Mouse (Mus musculus): ENCODE results near the gene Fbln1. TPM values are rescaled to one million over a fixed set of nuclear protein-coding genes. Genes with fewer than 3 reads are reported as not detected.

Gene Fbln1
- polyA plus RNA-seq, 1 experiment = 11.9 TPM

GRCm38 (mm10) chr15:85204383-85204782 is 1.4 kb upstream of the Fbln1 start:
- DNase-seq (ENCODE audit: extremely low spot score in 1 of 2, low spot score in 1 of 2) = no peak

GRCm38 (mm10) chr15:85206703-85207075 is 940 bp downstream of the Fbln1 start:
- no peak for DNase-seq (ENCODE audit: extremely low spot score in 1 of 2, low spot score in 1 of 2)

- no peak for DNase-seq (ENCODE audit: extremely low spot score in 1 of 2, low spot score in 1 of 2)
Observed at GRCm38 (mm10) chr15:85207081-85207480, 1.3 kb downstream of the Fbln1 start.

- peak; percentile 25 to 48 for DNase-seq (ENCODE audit: extremely low spot score in 1 of 2, low spot score in 1 of 2)
Observed at GRCm38 (mm10) chr15:85207763-85208162, 2.0 kb downstream of the Fbln1 start.

- DNase-seq (ENCODE audit: extremely low spot score in 1 of 2, low spot score in 1 of 2) = no peak
Observed at GRCm38 (mm10) chr15:85208332-85208731, 2.6 kb downstream of the Fbln1 start.

- DNase-seq (ENCODE audit: extremely low spot score in 1 of 2, low spot score in 1 of 2) = no peak
Observed at GRCm38 (mm10) chr15:85209341-85209740, 3.6 kb downstream of the Fbln1 start.

- DNase-seq (ENCODE audit: extremely low spot score in 1 of 2, low spot score in 1 of 2) = no peak
Observed at GRCm38 (mm10) chr15:85210686-85211085, 4.9 kb downstream of the Fbln1 start.

GRCm38 (mm10) chr15:85211101-85211760 is 5.5 kb downstream of the Fbln1 start:
- DNase-seq (ENCODE audit: extremely low spot score in 1 of 2, low spot score in 1 of 2) = no peak

- DNase-seq (ENCODE audit: extremely low spot score in 1 of 2, low spot score in 1 of 2) = no peak
Observed at GRCm38 (mm10) chr15:85216069-85216813, 10.5 kb downstream of the Fbln1 start.

GRCm38 (mm10) chr15:85218617-85219265 is 13.0 kb downstream of the Fbln1 start:
- no peak for DNase-seq (ENCODE audit: extremely low spot score in 1 of 2, low spot score in 1 of 2)

GRCm38 (mm10) chr15:85220371-85220770 is 14.6 kb downstream of the Fbln1 start:
- no peak for DNase-seq (ENCODE audit: extremely low spot score in 1 of 2, low spot score in 1 of 2)

GRCm38 (mm10) chr15:85221115-85221854 is 15.5 kb downstream of the Fbln1 start:
- DNase-seq (ENCODE audit: extremely low spot score in 1 of 2, low spot score in 1 of 2) = no peak

GRCm38 (mm10) chr15:85225693-85226092 is 19.9 kb downstream of the Fbln1 start:
- no peak for DNase-seq (ENCODE audit: extremely low spot score in 1 of 2, low spot score in 1 of 2)

GRCm38 (mm10) chr15:85226841-85227240 is 21.1 kb downstream of the Fbln1 start:
- no peak for DNase-seq (ENCODE audit: extremely low spot score in 1 of 2, low spot score in 1 of 2)

GRCm38 (mm10) chr15:85228568-85228967 is 22.8 kb downstream of the Fbln1 start:
- DNase-seq (ENCODE audit: extremely low spot score in 1 of 2, low spot score in 1 of 2) = no peak

- no peak for DNase-seq (ENCODE audit: extremely low spot score in 1 of 2, low spot score in 1 of 2)
Observed at GRCm38 (mm10) chr15:85229960-85230535, 24.3 kb downstream of the Fbln1 start.

GRCm38 (mm10) chr15:85230613-85231012 is 24.9 kb downstream of the Fbln1 start:
- DNase-seq (ENCODE audit: extremely low spot score in 1 of 2, low spot score in 1 of 2) = no peak

GRCm38 (mm10) chr15:85231443-85232255 is 25.9 kb downstream of the Fbln1 start:
- DNase-seq (ENCODE audit: extremely low spot score in 1 of 2, low spot score in 1 of 2) = peak in 1 of 2 experiments; percentile 53

- no peak for DNase-seq (ENCODE audit: extremely low spot score in 1 of 2, low spot score in 1 of 2)
Observed at GRCm38 (mm10) chr15:85232256-85232535, 26.4 kb downstream of the Fbln1 start.
